Mouse (Mus musculus): Measurements from ENCODE around the gene Lyrm4. TPM values are rescaled to one million over a fixed set of nuclear protein-coding genes. Genes with fewer than 3 reads are reported as not detected.

Gene Lyrm4
- polyA plus RNA-seq, 1 experiment from 2014 or later, result 20.3 TPM

DNA sequence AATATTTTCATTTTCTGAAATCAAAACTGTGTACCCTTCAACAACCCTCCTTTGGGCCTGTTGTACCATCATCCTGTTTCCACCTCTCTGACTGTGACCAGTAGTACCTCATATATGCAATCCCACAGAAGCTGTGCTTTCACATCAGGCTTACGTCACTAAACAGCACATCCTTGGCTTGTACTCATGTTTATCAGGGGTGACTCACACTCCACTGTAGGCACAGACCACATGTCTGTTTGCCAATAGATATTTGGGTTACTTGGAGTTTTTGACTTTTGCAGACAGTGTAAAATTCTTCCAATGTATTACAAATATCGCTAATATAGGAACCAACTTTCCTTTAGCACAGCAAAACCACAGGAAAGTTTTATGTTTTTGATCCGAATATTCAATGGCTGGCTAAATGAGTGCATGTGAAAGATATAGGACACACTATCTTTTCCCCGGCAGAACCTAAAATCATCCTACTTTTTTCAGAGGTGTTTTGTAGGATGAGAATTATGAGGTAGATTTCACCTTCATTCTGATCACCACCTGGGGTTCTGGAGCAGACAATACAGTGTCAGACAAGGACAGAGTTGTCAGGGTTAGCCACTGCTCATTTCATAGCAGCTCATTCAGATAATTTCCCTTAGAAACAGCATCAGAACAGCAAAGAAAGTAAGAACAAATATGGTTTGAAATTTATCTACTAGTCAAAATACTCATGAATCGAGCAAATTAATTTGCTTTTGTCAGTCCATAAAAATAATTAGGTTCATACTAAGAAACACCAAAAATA is 30.5 kb downstream of the Lyrm4 start:
- Histone ChIP-seq H3K36me3 (replicated peaks) (peaks cover 11% of the 10 kb centered on the region; the same call in 1 of the 2 replicates), H3K4me2 (no peak overlapping the region), H3K27ac (no peak overlapping the region), H3K4me3 (replicated peaks) (no peak overlapping the region), H3K4me1 (no peaks in the 10 kb centered on the region), H3K27me3 (no peaks in the 10 kb centered on the region), H3K9me3 (no peaks in the 10 kb centered on the region), H3K9ac (no peak overlapping the region)
- no peak for ATAC-seq (ENCODE audit: low FRiP score)
- 94% methylated on average over 5 of the region's 5 CpGs for WGBS

DNA sequence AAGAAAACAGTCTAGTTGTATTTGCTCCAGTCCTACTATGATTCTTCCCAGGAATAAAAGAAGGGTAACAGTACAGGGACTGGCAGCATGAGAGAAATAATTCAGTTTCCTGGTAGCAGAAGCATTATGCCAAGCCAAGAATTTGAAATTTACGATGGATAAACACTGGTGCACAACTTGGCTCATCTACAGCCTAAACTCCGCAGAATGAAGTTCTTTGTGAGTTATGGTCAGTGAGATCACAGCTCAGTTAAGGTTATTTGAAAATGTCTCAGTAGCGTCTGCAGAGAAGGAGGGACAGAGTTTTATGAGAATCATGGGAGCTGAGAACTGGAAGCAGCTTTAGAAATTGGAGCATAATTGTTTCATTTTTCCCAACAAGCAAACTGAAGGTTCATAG is 31.4 kb downstream of the Lyrm4 start:
- Histone ChIP-seq H3K9ac (no peak overlapping the region), H3K4me3 (replicated peaks) (no peak overlapping the region), H3K36me3 (replicated peaks) (peaks cover 5% of the 10 kb centered on the region; the same call in 1 of the 2 replicates), H3K27me3 (no peaks in the 10 kb centered on the region), H3K4me1 (no peaks in the 10 kb centered on the region), H3K9me3 (no peaks in the 10 kb centered on the region), H3K4me2 (no peak overlapping the region), H3K27ac (no peak overlapping the region)
- ATAC-seq (ENCODE audit: low FRiP score), result no peak
- WGBS, result 91% methylated on average over 3 of the region's 3 CpGs

DNA sequence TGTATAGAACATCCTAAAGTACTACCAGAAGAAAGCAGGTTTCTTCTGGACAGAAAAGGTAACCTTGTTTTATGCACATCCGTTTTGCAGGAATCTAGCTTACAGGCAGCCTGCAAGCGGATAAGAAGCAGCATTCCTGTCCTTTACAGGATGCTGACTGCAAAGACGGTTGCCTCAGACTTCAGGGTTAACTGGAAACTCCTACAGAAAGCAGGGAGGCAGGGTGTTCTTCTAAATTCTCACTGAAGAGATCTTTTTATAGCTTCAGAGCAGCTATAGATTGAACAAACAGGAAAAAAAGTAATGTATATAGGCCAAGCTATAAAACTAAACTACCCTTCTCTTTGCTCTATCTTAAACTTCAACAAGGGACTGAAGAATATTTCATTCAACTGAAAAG is 32.6 kb downstream of the Lyrm4 start:
- no peaks in the 10 kb centered on the region for H3K9me3 ChIP-seq
- H3K4me1 ChIP-seq, result no peaks in the 10 kb centered on the region
- no peak for ATAC-seq (ENCODE audit: low FRiP score)
- no peak overlapping the region for H3K4me2 ChIP-seq
- H3K27me3 ChIP-seq, result no peaks in the 10 kb centered on the region
- H3K27ac ChIP-seq, result no peak overlapping the region
- no peak overlapping the region for H3K4me3 ChIP-seq (replicated peaks)
- no peak overlapping the region for H3K9ac ChIP-seq
- 93% methylated on average over 3 of the region's 3 CpGs for WGBS
- no peaks in the 10 kb centered on the region; the same call in 1 of the 2 replicates for H3K36me3 ChIP-seq (replicated peaks)

DNA sequence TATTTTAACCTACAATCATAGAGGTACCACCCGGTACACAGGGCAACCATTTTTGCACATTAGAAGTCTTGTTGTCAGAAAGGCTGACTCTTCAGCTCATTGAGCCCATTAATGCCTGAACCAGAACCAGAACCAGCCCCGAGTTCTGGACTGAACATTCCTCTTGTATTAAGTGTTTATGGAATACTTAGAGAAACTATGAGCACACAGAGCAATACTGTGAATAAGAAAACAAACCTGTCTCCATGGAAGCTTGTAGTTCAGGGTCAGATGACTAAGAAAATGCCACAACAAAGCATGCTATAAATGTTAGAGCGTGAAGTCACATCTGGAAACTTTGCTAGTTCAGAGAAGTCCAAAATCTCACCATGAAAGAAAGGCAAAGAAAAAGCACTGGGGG is 35.7 kb downstream of the Lyrm4 start:
- Histone ChIP-seq H3K27me3 (no peaks in the 10 kb centered on the region), H3K4me1 (no peaks in the 10 kb centered on the region), H3K27ac (no peak overlapping the region), H3K9me3 (no peaks in the 10 kb centered on the region), H3K9ac (no peak overlapping the region), H3K36me3 (replicated peaks) (no peaks in the 10 kb centered on the region), H3K4me2 (no peak overlapping the region), H3K4me3 (replicated peaks) (no peak overlapping the region)
- ATAC-seq (ENCODE audit: low FRiP score), result no peak
- WGBS, result 89% methylated on average over 3 of the region's 3 CpGs

DNA sequence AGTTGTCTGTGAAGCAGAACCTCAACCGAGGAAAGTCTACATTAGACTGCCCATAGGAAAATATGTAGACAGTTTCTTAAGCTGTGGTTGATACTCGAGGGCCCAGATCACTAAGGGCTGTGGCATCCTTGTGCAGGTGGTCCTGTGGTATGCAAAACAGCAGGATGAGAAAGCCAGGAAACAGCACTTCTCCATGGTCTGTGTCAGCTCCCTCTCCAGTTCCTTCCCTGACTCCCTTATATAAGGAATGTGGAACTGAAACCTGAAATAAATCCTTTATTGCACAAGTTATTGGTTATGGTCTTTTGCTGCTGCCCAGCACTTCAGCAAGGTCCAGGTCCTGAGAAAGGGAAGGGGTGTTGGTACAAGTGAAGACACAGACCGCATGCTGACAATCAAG is 42.8 kb downstream of the Lyrm4 start:
- no peaks in the 10 kb centered on the region for H3K4me1 ChIP-seq
- ATAC-seq (ENCODE audit: low FRiP score), result no peak

DNA sequence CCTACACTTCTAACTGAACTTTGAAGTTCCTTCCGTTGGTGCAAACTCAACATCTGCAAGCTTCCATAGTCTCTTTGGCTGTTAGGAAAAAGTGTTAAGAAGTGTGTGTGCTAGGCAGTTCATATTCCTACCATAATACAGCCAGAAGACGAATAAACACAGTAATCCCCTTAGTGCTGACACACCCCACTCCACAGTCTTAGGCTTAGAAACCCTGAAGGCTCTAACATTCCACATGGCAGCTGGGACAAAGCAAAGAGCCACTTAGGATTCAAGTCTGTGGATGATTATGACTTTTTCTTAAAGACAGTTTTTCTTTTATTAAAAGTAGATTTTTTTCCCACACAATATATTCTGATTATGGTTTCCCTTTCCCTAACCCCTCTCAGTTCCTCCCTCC is 50.6 kb downstream of the Lyrm4 start:
- no peak overlapping the region for H3K4me2 ChIP-seq
- no peak for ATAC-seq (ENCODE audit: low FRiP score)
- WGBS, result 77% methylated on average over 2 of the region's 2 CpGs
- H3K27me3 ChIP-seq, result no peaks in the 10 kb centered on the region
- H3K36me3 ChIP-seq (replicated peaks), result no peaks in the 10 kb centered on the region
- H3K9me3 ChIP-seq, result no peaks in the 10 kb centered on the region
- no peaks in the 10 kb centered on the region for H3K4me1 ChIP-seq
- no peak overlapping the region for H3K4me3 ChIP-seq (replicated peaks)
- no peak overlapping the region for H3K9ac ChIP-seq
- no peak overlapping the region for H3K27ac ChIP-seq

More for the DNA sequence above, 42.8 kb downstream of the Lyrm4 start:
- no peaks in the 10 kb centered on the region for H3K27me3 ChIP-seq
- H3K9ac ChIP-seq, result no peak overlapping the region
- 87% methylated on average over 3 of the region's 3 CpGs for WGBS
- no peaks in the 10 kb centered on the region for H3K36me3 ChIP-seq (replicated peaks)
- no peaks in the 10 kb centered on the region for H3K9me3 ChIP-seq
- H3K4me3 ChIP-seq (replicated peaks), result no peak overlapping the region
- no peak overlapping the region for H3K4me2 ChIP-seq
- H3K27ac ChIP-seq, result no peak overlapping the region

DNA sequence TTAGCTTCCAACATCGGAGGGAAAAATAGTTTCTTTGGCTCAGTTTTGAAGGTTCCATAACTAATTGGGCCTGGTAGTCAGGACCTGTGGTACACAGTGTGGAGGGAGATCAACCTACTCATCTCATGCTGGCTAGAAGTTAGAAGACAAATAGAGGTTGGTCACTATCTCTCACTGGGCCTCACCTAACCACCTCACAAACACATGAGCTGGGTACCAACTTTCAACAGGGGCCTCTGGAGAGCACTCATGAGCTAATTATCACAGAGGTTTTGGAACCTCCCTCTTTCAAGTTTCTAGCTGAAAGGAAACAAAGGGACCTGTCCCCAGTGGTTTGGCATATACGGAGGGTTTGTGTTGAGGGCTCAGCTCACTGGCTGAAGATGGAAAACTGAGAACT is 59.8 kb downstream of the Lyrm4 start:
- no peak overlapping the region for H3K4me3 ChIP-seq (replicated peaks)
- H3K9ac ChIP-seq, result no peak overlapping the region
- H3K9me3 ChIP-seq, result no peaks in the 10 kb centered on the region
- 65% methylated on average over 2 of the region's 2 CpGs for WGBS
- no peak overlapping the region for H3K27ac ChIP-seq
- H3K36me3 ChIP-seq (replicated peaks), result no peaks in the 10 kb centered on the region
- no peak overlapping the region for H3K4me2 ChIP-seq
- no peaks in the 10 kb centered on the region; the same call in 1 of the 2 replicates for H3K4me1 ChIP-seq
- no peak for ATAC-seq (ENCODE audit: low FRiP score)
- H3K27me3 ChIP-seq, result no peaks in the 10 kb centered on the region

DNA sequence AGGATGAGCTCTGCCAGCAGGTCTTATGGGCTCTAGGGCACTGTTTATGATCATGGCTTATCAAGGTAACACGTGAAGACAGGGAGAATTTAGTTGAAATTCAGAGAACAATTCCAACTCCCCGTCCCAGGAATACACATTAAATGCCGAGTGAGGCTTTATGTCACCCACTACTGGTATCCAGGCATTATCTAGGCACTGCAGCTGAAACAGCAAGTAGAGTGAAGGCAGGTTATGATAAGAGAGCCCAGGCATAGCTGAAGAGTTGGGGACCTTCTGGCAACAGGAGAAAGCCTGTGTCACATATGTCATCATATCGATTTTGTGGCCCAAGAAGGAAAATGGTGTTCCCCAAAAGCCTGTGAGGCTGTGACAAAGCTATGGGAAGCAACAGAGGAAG is 60.4 kb downstream of the Lyrm4 start:
- WGBS, result 91% methylated on average over 4 of the region's 4 CpGs
- ATAC-seq (ENCODE audit: low FRiP score), result no peak
- Histone ChIP-seq H3K4me1 (no peaks in the 10 kb centered on the region; the same call in 1 of the 2 replicates), H3K27me3 (no peaks in the 10 kb centered on the region), H3K4me2 (no peak overlapping the region), H3K36me3 (replicated peaks) (no peaks in the 10 kb centered on the region), H3K9ac (no peak overlapping the region), H3K27ac (no peak overlapping the region), H3K9me3 (no peaks in the 10 kb centered on the region), H3K4me3 (replicated peaks) (no peak overlapping the region)

DNA sequence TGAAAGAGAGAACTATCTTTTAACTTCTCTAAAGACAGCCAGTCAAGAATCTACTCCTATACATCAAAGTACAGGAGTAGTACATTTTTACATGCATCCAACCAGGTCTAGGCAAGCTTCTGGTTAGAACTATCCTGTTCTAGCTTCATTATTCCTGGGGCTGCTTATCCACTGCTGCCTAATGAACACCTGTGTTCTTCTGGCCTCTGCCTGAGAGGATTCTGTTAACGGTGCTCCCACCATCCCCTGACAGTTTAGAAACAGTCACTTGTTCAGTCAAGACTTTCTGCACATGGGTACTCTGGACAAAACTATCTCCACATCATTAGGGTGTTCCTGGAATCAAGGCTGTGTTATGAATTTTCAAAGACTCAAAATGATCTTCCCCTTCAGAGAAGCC is 60.8 kb downstream of the Lyrm4 start:
- Histone ChIP-seq H3K4me2 (no peak overlapping the region), H3K27me3 (no peaks in the 10 kb centered on the region), H3K4me1 (no peaks in the 10 kb centered on the region; the same call in 1 of the 2 replicates), H3K9me3 (no peaks in the 10 kb centered on the region), H3K9ac (no peak overlapping the region), H3K4me3 (replicated peaks) (no peak overlapping the region), H3K36me3 (replicated peaks) (no peaks in the 10 kb centered on the region), H3K27ac (no peak overlapping the region)
- no peak for ATAC-seq (ENCODE audit: low FRiP score)
- WGBS, result 89% methylated on average over 1 of the region's 1 CpGs

DNA sequence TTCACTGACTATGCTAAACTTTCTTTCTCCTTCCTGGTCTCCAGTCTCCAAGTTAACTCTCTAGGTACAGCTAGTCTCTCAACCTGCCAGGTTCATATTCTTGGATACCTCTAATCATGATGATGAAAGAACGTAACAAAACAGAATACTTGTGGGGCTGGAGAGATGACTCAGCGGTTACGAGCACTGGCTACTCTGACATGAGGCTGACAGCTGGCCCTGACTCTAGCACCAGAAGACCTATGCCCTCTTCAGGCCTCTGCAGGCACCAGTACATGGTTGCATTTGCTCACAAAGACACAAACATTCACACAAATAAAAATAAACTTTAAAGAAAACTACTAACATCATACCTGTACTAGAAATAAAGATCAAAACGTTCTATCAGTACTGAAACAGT is 81.8 kb downstream of the Lyrm4 start:
- Histone ChIP-seq H3K9me3 (no peaks in the 10 kb centered on the region), H3K36me3 (replicated peaks) (no peaks in the 10 kb centered on the region), H3K4me3 (replicated peaks) (no peak overlapping the region), H3K4me2 (no peak overlapping the region), H3K27me3 (no peaks in the 10 kb centered on the region), H3K9ac (no peak overlapping the region), H3K27ac (no peak overlapping the region), H3K4me1 (no peaks in the 10 kb centered on the region)
- ATAC-seq (ENCODE audit: low FRiP score), result no peak
- 89% methylated on average over 4 of the region's 4 CpGs for WGBS

DNA sequence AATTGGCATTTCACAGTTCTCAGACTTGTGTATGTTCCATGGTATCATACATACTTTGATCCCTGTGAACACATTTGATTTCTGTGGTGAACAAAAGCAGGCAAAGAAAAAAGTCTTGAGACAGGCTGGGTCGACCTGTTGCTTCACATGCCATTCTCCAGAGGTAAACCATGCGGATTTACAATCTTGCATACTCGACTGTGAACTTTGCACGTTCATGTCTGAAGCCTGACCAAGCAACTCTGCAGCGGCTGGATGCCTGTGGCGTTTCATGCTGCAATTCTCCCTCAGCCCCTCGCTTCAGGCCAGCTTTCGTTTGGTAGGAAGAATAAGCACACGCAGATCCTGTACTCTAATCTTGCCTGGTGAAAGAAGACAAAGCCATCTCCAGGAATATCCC is 85.4 kb downstream of the Lyrm4 start:
- no peak overlapping the region for H3K27ac ChIP-seq
- no peaks in the 10 kb centered on the region for H3K4me1 ChIP-seq
- H3K4me3 ChIP-seq (replicated peaks), result no peak overlapping the region
- H3K36me3 ChIP-seq (replicated peaks), result no peaks in the 10 kb centered on the region
- WGBS, result 76% methylated on average over 9 of the region's 9 CpGs
- no peaks in the 10 kb centered on the region for H3K9me3 ChIP-seq
- no peaks in the 10 kb centered on the region for H3K27me3 ChIP-seq
- H3K4me2 ChIP-seq, result no peak overlapping the region
- no peak overlapping the region for H3K9ac ChIP-seq
- no peak for ATAC-seq (ENCODE audit: low FRiP score)

DNA sequence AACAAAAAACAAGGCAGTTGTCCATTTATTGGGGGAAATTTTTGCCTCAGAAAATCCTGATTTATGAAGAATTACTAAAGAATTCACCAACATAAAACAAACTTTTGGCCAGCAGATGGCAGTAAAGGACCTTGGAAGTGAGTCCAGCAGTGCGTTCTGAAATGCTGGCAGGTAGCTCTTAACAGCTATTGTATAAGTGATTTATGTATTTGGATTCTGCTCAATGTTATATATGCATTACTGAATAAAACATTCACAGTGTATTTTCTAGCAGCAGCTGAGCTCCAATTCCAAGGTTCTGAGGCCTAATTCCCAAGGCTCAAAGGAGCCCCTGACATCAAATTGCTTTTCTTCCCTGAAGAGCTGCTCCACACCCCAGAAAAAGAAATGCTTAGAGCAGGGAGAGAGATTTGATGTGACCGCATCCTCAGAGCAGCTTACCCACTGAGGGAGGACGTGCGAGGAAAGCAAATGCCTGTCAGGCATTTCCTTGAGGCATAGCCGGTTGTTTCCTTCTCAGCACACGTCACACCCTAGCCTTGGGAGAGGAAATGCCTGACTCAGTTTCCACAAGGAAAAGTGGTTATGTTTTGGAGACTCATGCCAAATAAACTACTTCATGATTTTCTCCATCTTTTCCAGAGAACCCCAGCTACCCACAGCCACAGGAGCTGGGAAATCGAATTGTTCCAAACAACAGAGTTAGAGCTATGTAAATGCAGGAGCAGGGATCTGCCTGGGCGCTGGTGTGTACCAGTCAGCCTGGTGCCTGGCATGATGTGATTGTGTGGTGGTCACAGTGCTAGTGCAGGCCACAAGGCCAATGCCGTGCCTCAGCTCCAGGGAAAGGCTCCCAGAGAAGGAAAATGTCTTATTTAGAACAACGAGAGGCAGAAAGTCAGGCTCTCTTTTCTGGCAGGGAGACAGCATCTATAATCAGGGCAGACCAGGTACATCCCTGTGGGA is 97.7 kb downstream of the Lyrm4 start:
- Histone ChIP-seq H3K4me1 (peaks cover 13% of the 10 kb centered on the region), H3K4me3 (replicated peaks) (no peak overlapping the region), H3K27ac (peak overlapping the region; percentile 76), H3K27me3 (no peaks in the 10 kb centered on the region), H3K9me3 (no peaks in the 10 kb centered on the region), H3K36me3 (replicated peaks) (no peaks in the 10 kb centered on the region), H3K4me2 (no peak overlapping the region), H3K9ac (no peak overlapping the region)
- ATAC-seq (ENCODE audit: low FRiP score), result peak; percentile 72
- 62% methylated on average over 10 of the region's 10 CpGs for WGBS
